Mouse (Mus musculus) adrenal gland, adult 2 months (tissue): ENCODE measurements around the gene Agap1. TPM values are rescaled to one million over a fixed set of nuclear protein-coding genes. Genes with fewer than 3 reads are reported as not detected.

ENCODE experiments used
- DNase-seq: peaks from one replicate; pipeline ENCODE4 v3.0.0; 2021
- polyA plus RNA-seq: library from polyadenylated mRNA; depleted of rRNA; stranded (reverse); fragments of >200 nt; gene quantifications from 2 replicates; pipeline ENCODE4 v1.2.3, GENCODE M21; 2012
- total RNA-seq, 2 experiments: library from RNA; stranded (reverse); gene quantifications; 2 replicates each; pipeline ENCODE4 v1.2.3; 2021

Agap1 gene
- total and polyA plus RNA-seq, 3 experiments, result 11.3 to 61.6 (median 46.2) TPM

- no peak for DNase-seq
Measured at GRCm38 (mm10) chr1:89933786-89934185, 479.2 kb downstream of the Agap1 start.

- DNase-seq, result no peak
Measured at GRCm38 (mm10) chr1:89934316-89935260, 480.0 kb downstream of the Agap1 start.

DNA sequence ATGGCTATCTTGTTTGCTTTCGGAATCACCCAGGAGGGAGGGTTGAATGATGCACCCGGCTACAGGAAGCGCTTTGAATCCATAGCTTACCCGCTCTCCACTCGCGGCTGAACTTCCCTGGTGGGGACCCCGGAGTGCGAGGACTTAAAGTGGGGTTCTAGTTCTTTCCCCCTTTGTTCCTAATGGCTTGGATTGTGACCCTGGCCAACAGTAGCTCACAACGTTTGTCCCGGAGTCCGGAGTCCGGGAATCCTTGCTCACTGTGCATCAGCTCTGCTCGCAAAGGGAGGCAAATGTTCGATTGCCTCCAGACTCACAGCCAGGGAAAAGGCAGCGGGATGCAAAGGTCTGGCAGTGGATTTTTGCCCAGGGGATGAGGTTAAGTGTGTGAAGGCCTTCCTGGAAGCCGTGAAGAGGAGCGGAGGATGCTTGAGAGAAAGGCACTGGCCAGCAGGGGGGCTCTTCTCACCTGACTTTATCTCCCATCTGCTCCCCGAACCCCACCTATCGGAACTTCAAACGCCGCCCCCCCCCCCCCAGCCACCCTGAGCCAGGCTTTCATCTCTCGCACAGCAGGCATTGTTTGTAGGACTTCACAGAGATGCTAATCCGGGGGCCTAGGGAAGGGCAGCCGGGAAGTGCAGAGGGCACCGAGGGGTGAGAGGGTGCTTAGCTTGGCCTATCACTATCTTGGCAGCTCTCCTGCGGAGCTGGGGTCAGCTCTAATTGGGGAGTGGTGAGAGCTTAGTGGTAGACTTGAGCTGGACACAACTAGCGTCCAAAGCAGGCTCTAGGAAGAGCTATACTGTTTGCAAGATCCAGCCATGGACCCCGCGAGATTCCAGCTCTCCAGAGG lies 481.1 kb downstream of the Agap1 start:
- no peak for DNase-seq

DNA sequence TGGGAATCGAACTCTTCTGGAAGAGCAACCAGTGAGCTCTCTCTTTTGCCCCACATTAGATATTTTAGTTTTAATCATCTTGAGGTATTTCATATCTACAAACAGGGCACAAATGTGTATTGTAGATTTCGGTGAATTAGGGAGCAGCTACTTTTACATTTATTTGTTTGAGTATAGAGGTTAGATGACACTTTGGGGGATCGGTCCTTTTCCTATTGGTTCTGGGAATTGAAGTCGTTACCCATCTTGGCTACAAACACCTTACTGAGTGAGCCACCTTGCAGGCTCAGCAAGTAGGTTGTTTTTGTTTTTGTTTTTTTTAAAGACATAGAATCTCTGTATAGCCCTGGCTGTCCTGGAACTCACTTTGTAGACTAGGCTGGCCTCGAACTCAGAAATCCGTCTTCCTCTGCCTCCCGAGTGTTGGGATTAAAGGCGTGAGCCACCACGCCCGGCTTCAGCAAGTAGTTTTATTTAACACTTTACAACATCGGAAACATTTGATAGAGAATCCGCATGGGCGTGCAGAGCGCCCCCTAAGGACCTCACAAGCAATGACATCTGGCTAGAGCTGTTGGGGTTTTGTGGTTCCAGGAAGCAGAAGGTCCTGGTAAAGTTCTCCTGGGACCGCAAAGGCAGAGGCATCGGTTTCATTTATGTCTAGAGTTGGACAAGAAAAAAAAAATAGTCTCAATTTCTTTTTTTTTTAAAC lies 484.4 kb downstream of the Agap1 start:
- no peak for DNase-seq

- DNase-seq, result no peak
Measured at GRCm38 (mm10) chr1:89939596-89939960, 485.0 kb downstream of the Agap1 start.

DNA sequence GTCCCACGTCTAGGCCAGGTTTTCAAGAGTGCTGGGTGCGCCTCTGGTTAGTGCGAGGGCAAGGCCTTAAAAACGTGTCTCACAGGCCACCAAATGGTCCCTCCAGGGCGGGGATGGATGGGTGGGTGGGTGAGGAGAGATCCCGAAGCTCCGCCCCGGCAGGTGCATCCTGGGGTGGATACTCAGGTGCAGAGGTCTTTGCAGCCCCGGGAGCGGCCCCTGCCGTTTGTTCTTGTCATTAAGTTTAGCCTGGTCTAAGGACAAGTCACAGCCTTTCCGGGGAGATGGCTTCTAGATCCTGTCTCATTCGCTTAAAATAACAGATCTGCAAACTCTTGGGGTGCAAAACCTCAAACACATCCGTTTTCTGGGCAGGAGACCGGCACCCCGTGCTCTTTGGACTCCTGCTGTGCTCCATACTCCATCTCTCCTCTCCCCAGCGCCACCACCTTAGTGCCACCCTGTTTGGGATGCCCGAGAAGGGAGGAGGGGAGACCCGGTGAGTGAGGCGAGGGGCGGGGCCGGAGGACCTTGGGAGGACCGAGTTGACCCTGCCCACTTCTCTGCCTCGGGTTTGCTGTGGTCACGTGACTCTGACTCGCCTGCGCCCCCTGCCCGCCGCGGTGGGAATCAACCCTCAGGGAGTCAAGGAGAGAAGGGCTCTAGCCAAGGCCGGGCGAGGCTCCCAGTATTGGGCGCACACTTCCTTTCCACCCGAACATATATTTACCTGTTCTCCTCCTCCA lies 485.5 kb downstream of the Agap1 start:
- DNase-seq, result peak; percentile 72

- DNase-seq, result no peak
Measured at GRCm38 (mm10) chr1:89940961-89941524, 486.4 kb downstream of the Agap1 start.

DNA sequence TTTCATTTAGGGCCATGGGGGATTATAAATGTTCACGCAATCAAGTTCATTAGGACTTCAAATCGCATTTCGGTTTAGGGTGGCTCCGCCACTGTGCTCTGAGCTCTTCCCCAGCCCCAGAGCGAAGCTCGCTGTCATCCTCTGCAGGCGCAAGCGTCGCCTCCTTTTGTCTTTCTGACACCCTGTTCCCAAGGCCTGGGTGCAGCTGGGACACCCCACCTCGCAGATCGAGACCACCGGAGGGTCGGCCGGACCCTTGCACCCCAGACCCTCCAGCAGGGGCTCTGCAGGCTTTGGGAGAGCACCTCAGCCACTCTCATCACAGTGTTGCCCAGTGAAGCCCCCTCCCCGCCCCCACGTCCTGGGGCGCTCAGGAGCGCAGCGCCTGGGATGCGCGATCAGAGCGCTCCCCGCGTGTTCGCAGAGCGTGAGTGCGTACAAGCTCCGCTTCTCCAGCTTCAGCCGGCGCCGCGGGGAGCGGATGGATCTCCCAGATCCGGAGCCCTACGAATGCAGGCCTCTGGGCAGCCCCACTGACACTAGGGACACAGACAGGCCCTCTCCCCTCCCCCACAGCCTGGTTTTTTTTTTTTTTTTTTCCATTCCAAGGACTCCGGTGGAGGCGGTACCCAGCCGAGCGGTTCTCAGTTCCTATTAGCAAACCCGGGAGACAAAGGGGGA lies 487.2 kb downstream of the Agap1 start:
- DNase-seq, result peak; percentile 21

DNA sequence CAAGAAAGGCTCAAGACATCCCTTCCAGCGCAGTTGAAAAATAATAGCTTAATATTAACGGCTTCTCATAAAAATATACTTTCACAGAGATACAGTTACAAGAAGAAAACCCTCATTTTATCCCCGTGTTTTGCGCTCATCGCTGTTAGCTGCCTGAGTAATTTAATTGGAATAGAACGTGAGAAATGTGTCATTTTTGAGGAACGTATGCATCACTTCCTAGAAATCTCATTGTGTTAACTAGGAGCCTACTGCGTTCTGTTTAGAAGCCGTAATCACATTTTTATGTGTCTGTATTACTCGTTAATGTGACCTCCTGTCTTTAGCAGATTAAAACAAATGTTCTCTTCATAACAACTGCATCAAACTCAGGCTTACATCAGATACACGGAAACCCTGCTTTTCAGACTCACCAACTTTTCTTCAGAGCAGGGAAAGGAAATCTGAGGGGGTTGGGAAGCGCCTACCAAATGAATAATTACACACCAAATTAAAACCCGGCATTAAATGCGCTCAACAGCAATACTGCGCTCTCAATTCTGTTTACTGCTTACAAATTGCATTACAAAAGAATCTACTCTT lies 487.9 kb downstream of the Agap1 start:
- DNase-seq, result no peak

GRCm38 (mm10) chr1:89943202-89943601 lies 488.6 kb downstream of the Agap1 start:
- peak; percentile 72 for DNase-seq
